In genomic region chr19:6260946-6261345, GRCm38 (mm10) we compare ENCODE assay signal across 17 mouse cellular contexts. TPM values are rescaled to one million over a fixed set of nuclear protein-coding genes. Genes with fewer than 3 reads are reported as not detected.
DNase-seq lines count a peak whose midpoint lies in the region; TF ChIP-seq lines count a peak whose summit lies in the region.
"Had no signal": no experiment of that assay in that cellular context is flagged by ENCODE, and none has a peak within 500 bp of the region (broad histone marks: within the 10 kb centered on the region; RNA-seq: fewer than 3 reads in every experiment).

No protein-coding gene starts in this region.

- intact Hi-C loops in left cerebral cortex, adult 2 months (cut with DNase I), result no loop called here
- intact Hi-C loops in left cerebral cortex, postnatal 10 days (cut with DNase I), result no loop called here

- whole genome bisulfite sequencing in cerebellum, adult 2 months, result 80% methylated on average over 4 of the region's 4 CpGs

- no peak for TF ChIP-seq EP300 in ES-Bruce4 (IDR thresholded peaks at IDR 0.05; ENCODE audit: insufficient read depth, low read depth, low read length)

- no peak overlapping the region for H3K27ac ChIP-seq in cerebellum, adult 2 months (ENCODE audit: insufficient read depth, low read length)
- H3K27ac ChIP-seq in left cerebral cortex, adult 2 months, result no peak overlapping the region
- no peak overlapping the region for H3K27ac ChIP-seq in ES-Bruce4 (ENCODE audit: insufficient read depth, low read length)
- H3K27ac ChIP-seq: embryonic facial prominence, embryonic 12.5 days; hindbrain, embryonic 15.5 days had no signal

- H3K27me3 ChIP-seq in cerebellum, adult 2 months (ENCODE audit: control insufficient read depth, insufficient read depth, low read length), result no peaks in the 10 kb centered on the region
- no peaks in the 10 kb centered on the region for H3K27me3 ChIP-seq in ES-Bruce4 (ENCODE audit: control insufficient read depth, insufficient read depth, low read length, poor library complexity, severe bottlenecking)
- H3K27me3 ChIP-seq: embryonic facial prominence, embryonic 12.5 days; hindbrain, embryonic 15.5 days; megakaryocyte, embryonic 14.5 days had no signal

- no peaks in the 10 kb centered on the region for H3K9me3 ChIP-seq in ES-Bruce4 (replicated peaks; ENCODE audit: control insufficient read depth, insufficient read depth, low read length, poor library complexity, severe bottlenecking)
- H3K9me3 ChIP-seq: embryonic facial prominence, embryonic 12.5 days; hindbrain, embryonic 15.5 days had no signal

- H3K4me1 ChIP-seq in cerebellum, adult 2 months (ENCODE audit: control insufficient read depth, insufficient read depth, low read length), result peaks cover 30% of the 10 kb centered on the region
- H3K4me1 ChIP-seq in ES-Bruce4 (ENCODE audit: control insufficient read depth, insufficient read depth, low read length), result no peaks in the 10 kb centered on the region
- H3K4me1 ChIP-seq: embryonic facial prominence, embryonic 12.5 days; hindbrain, embryonic 15.5 days had no signal

- no peak overlapping the region for H3K9ac ChIP-seq in ES-Bruce4 (ENCODE audit: low read depth, poor library complexity, severe bottlenecking)
- H3K9ac ChIP-seq: embryonic facial prominence, embryonic 12.5 days; hindbrain, embryonic 15.5 days had no signal

- no peak for DNase-seq in cerebellum, adult 2 months
- no peak for DNase-seq in cerebellum, postnatal 4 days (ENCODE audit: low spot score in 2 of 2)
- DNase-seq in left cerebral cortex, adult 2 months (ENCODE audit: extremely low spot score in 1 of 2, low spot score in 2 of 2), result no peak
- DNase-seq in left cerebral cortex, postnatal 10 days (ENCODE audit: extremely low spot score in 1 of 2, low spot score in 2 of 2), result no peak
- DNase-seq in induced T-regulatory cell, adult 2 months (ENCODE audit: low read depth), result peak; percentile 42
- DNase-seq in adrenal gland, adult 8-10 months, result no peak
- no peak for DNase-seq in adrenal gland, postnatal 25 days
- DNase-seq: layer of hippocampus, adult 9-11 months; right cerebral cortex, postnatal 25 days had no signal

- TF ChIP-seq CTCF in cerebellum, adult 2 months (IDR thresholded peaks at IDR 0.05; ENCODE audit: borderline replicate concordance, insufficient read depth, low read depth, low read length), result peak; percentile 41
- peak; percentile 49 for TF ChIP-seq CTCF in left cerebral cortex, adult 2 months (IDR thresholded peaks at IDR 0.05)
- peak; percentile 46 for TF ChIP-seq CTCF in ES-Bruce4 (IDR thresholded peaks at IDR 0.05; ENCODE audit: low read depth, low read length)

- TF ChIP-seq POLR2A in cerebellum, adult 2 months (IDR thresholded peaks at IDR 0.05; ENCODE audit: borderline replicate concordance, insufficient read depth, low read length), result no peak
- TF ChIP-seq POLR2A in ES-Bruce4 (IDR thresholded peaks at IDR 0.05; ENCODE audit: insufficient read depth, low read length), result no peak

- H3K4me3 ChIP-seq in cerebellum, adult 2 months (replicated peaks; ENCODE audit: insufficient read depth, low read depth, low read length), result no peak overlapping the region
- no peak overlapping the region for H3K4me3 ChIP-seq in left cerebral cortex, adult 2 months
- no peak overlapping the region for H3K4me3 ChIP-seq in ES-Bruce4 (ENCODE audit: low read depth, low read length)
- H3K4me3 ChIP-seq: embryonic facial prominence, embryonic 12.5 days; hindbrain, embryonic 15.5 days; myocyte had no signal

- peaks cover 9% of the 10 kb centered on the region for H3K36me3 ChIP-seq in ES-Bruce4 (ENCODE audit: control insufficient read depth, insufficient read depth, low read length, poor library complexity, severe bottlenecking)

RNA-seq across cellular contexts. Expression of gene Ehd1, which starts 15.6 kb away (rescaled TPM):
- 168 and 220 TPM in 2 replicates for polyA plus RNA-seq in cerebellum, adult 2 months (2012; rRNA removed)
- total RNA-seq in left cerebral cortex, adult 2 months (2021), result 10 to 100 TPM; 36.4 to 43.5 TPM
- 10 to 100 TPM; 45.0 to 49.0 TPM for total RNA-seq in left cerebral cortex, postnatal 10 days (2021)
- 81.0 and 81.6 TPM in 2 replicates for polyA plus RNA-seq in ES-Bruce4 (2011; ENCODE audit: insufficient read depth, insufficient read length, low read depth, missing spikeins)
- total RNA-seq in adrenal gland, adult 8-10 months (2022), result 100 to 1,000 TPM in 3 of 4 experiments, 10 to 100 TPM in 1; 90.8 to 130 (median 118) TPM
- total RNA-seq in adrenal gland, postnatal 25 days (2021), result 101 and 126 TPM in 2 replicates

RNA-seq across cellular contexts. Expression of gene Atg2a, which starts 19.5 kb away (rescaled TPM):
- polyA plus RNA-seq in cerebellum, adult 2 months (2012; rRNA removed), result 40.8 and 41.1 TPM in 2 replicates
- total RNA-seq in left cerebral cortex, adult 2 months (2021), result 10 to 100 TPM; 37.4 to 40.1 TPM
- 10 to 100 TPM; 32.9 to 34.9 TPM for total RNA-seq in left cerebral cortex, postnatal 10 days (2021)
- polyA plus RNA-seq in ES-Bruce4 (2011; ENCODE audit: insufficient read depth, insufficient read length, low read depth, missing spikeins), result 10.9 and 11.1 TPM in 2 replicates
- total RNA-seq in adrenal gland, adult 8-10 months (2022), result 10 to 100 TPM; 38.6 to 57.9 (median 48.3) TPM
- total RNA-seq in adrenal gland, postnatal 25 days (2021), result 33.8 and 47.0 TPM in 2 replicates

RNA-seq across cellular contexts. Expression of gene Ppp2r5b, which starts 25.3 kb away (rescaled TPM):
- polyA plus RNA-seq in cerebellum, adult 2 months (2012; rRNA removed), result 243 and 258 TPM in 2 replicates
- total RNA-seq in left cerebral cortex, adult 2 months (2021), result 100 to 1,000 TPM; 149 to 158 TPM
- 100 to 1,000 TPM; 214 to 224 TPM for total RNA-seq in left cerebral cortex, postnatal 10 days (2021)
- polyA plus RNA-seq in ES-Bruce4 (2011; ENCODE audit: insufficient read depth, insufficient read length, low read depth, missing spikeins), result 12.2 and 17.1 TPM in 2 replicates
- 100 to 1,000 TPM; 103 to 160 (median 124) TPM for total RNA-seq in adrenal gland, adult 8-10 months (2022)
- total RNA-seq in adrenal gland, postnatal 25 days (2021), result 95.5 and 103 TPM in 2 replicates

RNA-seq across cellular contexts. Expression of gene Gpha2, which starts 34.8 kb away (rescaled TPM):
- polyA plus RNA-seq in cerebellum, adult 2 months (2012; rRNA removed), result 0.21 TPM in 1 of 2 replicates, not detected in the other
- total RNA-seq in left cerebral cortex, adult 2 months (2021), result not detected
- total RNA-seq in left cerebral cortex, postnatal 10 days (2021), result not detected
- 1.0 TPM in 1 of 2 replicates, not detected in the other for polyA plus RNA-seq in ES-Bruce4 (2011; ENCODE audit: insufficient read depth, insufficient read length, low read depth, missing spikeins)
- total RNA-seq in adrenal gland, adult 8-10 months (2022), result 10 to 100 TPM; 23.4 to 37.6 (median 29.4) TPM
- total RNA-seq in adrenal gland, postnatal 25 days (2021), result 20.1 and 25.8 TPM in 2 replicates
- total RNA-seq: granulocyte monocyte progenitor cell, adult 5-6 weeks; left cerebral cortex, postnatal 25 days had no signal
- polyA plus RNA-seq: hindbrain, embryonic 15.5 days; liver, embryonic 16.5 days had no signal

RNA-seq across cellular contexts. Expression of gene Cdc42bpg, which starts 45.3 kb away (rescaled TPM):
- polyA plus RNA-seq in cerebellum, adult 2 months (2012; rRNA removed), result 33.1 and 36.5 TPM in 2 replicates
- total RNA-seq in left cerebral cortex, adult 2 months (2021), result 1 to 10 TPM; 3.4 to 4.1 TPM
- 1 to 10 TPM; 2.6 to 4.8 TPM for total RNA-seq in left cerebral cortex, postnatal 10 days (2021)
- 57.7 and 60.5 TPM in 2 replicates for polyA plus RNA-seq in ES-Bruce4 (2011; ENCODE audit: insufficient read depth, insufficient read length, low read depth, missing spikeins)
- 10 to 100 TPM; 24.4 to 45.7 (median 38.4) TPM for total RNA-seq in adrenal gland, adult 8-10 months (2022)
- total RNA-seq in adrenal gland, postnatal 25 days (2021), result 22.8 and 34.2 TPM in 2 replicates
